Mouse (Mus musculus) limb, embryonic 14.5 days (tissue): ENCODE measurements around the gene Trdmt1. TPM values are rescaled to one million over a fixed set of nuclear protein-coding genes. Genes with fewer than 3 reads are reported as not detected.

ENCODE experiments used
- ATAC-seq: fragments of 200-750 bp; cut with Nextera tagmentation; 2 replicates; pipeline ENCODE4 v1.8.0; 2017; ENCODE audit warnings: low read depth, moderate number of reproducible peaks, moderate TSS enrichment; ENCODE audit not compliant: low FRiP score
- DNase-seq: peaks from one replicate; pipeline ENCODE4 v3.0.0-alpha.2; 2015; ENCODE audit warnings: low spot score
- H3K27ac ChIP-seq: fragments of 300-500 bp; sonication (generic); replicated peaks from 2 replicates; pipeline ENCODE4 v1.5.1; 2014; ENCODE audit warnings: low read depth, mild to moderate bottlenecking, low read length, moderate library complexity, mixed read lengths
- H3K27me3 ChIP-seq: fragments of 300-500 bp; sonication (generic); 2 replicates; pipeline ENCODE4 v1.6.1; 2014; ENCODE audit warnings: low read length, mixed read lengths; ENCODE audit not compliant: control insufficient read depth, insufficient read depth
- H3K36me3 ChIP-seq: fragments of 300-500 bp; sonication (generic); 2 replicates; pipeline ENCODE4 v1.6.1; 2014; ENCODE audit warnings: mild to moderate bottlenecking, low read length, moderate library complexity, mixed read lengths; ENCODE audit not compliant: control insufficient read depth, insufficient read depth
- H3K4me1 ChIP-seq: fragments of 300-500 bp; sonication (generic); 2 replicates; pipeline ENCODE4 v1.6.1; 2014; ENCODE audit warnings: antibody characterized with exemption, low read length, mixed read lengths; ENCODE audit not compliant: control insufficient read depth, insufficient read depth
- H3K4me2 ChIP-seq: fragments of 300-500 bp; sonication (generic); replicated peaks from 2 replicates; pipeline ENCODE4 v1.6.1; 2014; ENCODE audit warnings: low read depth, mild to moderate bottlenecking, low read length, moderate library complexity; ENCODE audit not compliant: severe bottlenecking
- H3K4me3 ChIP-seq: fragments of 300-500 bp; sonication (generic); replicated peaks from 2 replicates; pipeline ENCODE4 v1.5.1; 2014; ENCODE audit warnings: low read length
- H3K9ac ChIP-seq: fragments of 300-500 bp; sonication (generic); 2 replicates; pipeline ENCODE4 v1.6.1; 2014; ENCODE audit warnings: mild to moderate bottlenecking, low read depth, low read length, moderate library complexity; ENCODE audit not compliant: severe bottlenecking
- H3K9me3 ChIP-seq: fragments of 300-500 bp; sonication (generic); 2 replicates; pipeline ENCODE4 v1.6.1; 2016; ENCODE audit warnings: low read length; ENCODE audit not compliant: control insufficient read depth
- POLR2A ChIP-seq: fragments of 200-500 bp; IDR thresholded peaks from 2 replicates; pipeline ENCODE4 v1.8.0; 2012; ENCODE audit warnings: inconsistent platforms, mild to moderate bottlenecking, moderate library complexity, borderline replicate concordance; ENCODE audit not compliant: insufficient read depth, insufficient read length; ENCODE audit errors: extremely low read depth
- WGBS: fragments of 180-500 bp; shearing (Covaris S2); extraction: QIAGEN DNeasy Blood & Tissue Kit; methylation state at CpG from one replicate; pipeline ENCODE4 v1.1.7; 2014; 5-methylcytosine and 5-hydroxymethylcytosine counted together
- polyA plus RNA-seq, 2 experiments: library from polyadenylated mRNA; depleted of rRNA in 1 of 2; stranded (reverse) in 1 of 2; unstranded in 1 of 2; fragments of >200 nt; fragmentation: Nextera tagmentation in 1 of 2; extraction: Ambion mirVana in 1 of 2; gene quantifications; 2 replicates each; pipeline versions ENCODE4 v1.2.1 to v1.2.3; 2012 to 2014

Trdmt1 gene
- polyA plus RNA-seq, 2 experiments, result 9.7 to 13.7 TPM

- Histone ChIP-seq H3K4me2 (no peak overlapping the region), H3K27ac (no peak overlapping the region), H3K9me3 (no peaks in the 10 kb centered on the region), H3K36me3 (no peaks in the 10 kb centered on the region), H3K4me3 (no peak overlapping the region), H3K4me1 (peaks cover 10% of the 10 kb centered on the region; the same call in 1 of the 2 replicates), H3K27me3 (no peaks in the 10 kb centered on the region), H3K9ac (no peak overlapping the region)
- WGBS, result 70% methylated on average over 7 of the region's 7 CpGs
- no peak for TF ChIP-seq POLR2A
- ATAC-seq (no peak), DNase-seq (no peak)
Observed at GRCm38 (mm10) chr2:13499196-13499595, 45.3 kb downstream of the Trdmt1 start.

GRCm38 (mm10) chr2:13496087-13496486, 48.4 kb downstream of the Trdmt1 start:
- H3K9ac ChIP-seq, result no peak overlapping the region
- H3K36me3 ChIP-seq, result no peaks in the 10 kb centered on the region
- H3K4me2 ChIP-seq, result no peak overlapping the region
- 66% methylated on average over 2 of the region's 2 CpGs for whole genome bisulfite sequencing
- no peaks in the 10 kb centered on the region for H3K27me3 ChIP-seq
- no peaks in the 10 kb centered on the region for H3K9me3 ChIP-seq
- peaks cover 10% of the 10 kb centered on the region; the same call in 1 of the 2 replicates for H3K4me1 ChIP-seq
- ATAC-seq (no peak), DNase-seq (no peak)
- no peak overlapping the region for H3K4me3 ChIP-seq
- no peak for TF ChIP-seq POLR2A
- no peak overlapping the region for H3K27ac ChIP-seq

GRCm38 (mm10) chr2:13492927-13493326, 51.5 kb downstream of the Trdmt1 start:
- ATAC-seq (no peak), DNase-seq (no peak)
- no peaks in the 10 kb centered on the region for H3K36me3 ChIP-seq
- H3K27ac ChIP-seq, result no peak overlapping the region
- H3K9me3 ChIP-seq, result no peaks in the 10 kb centered on the region
- H3K9ac ChIP-seq, result no peak overlapping the region
- H3K27me3 ChIP-seq, result no peaks in the 10 kb centered on the region
- no peak overlapping the region for H3K4me3 ChIP-seq
- no peak for TF ChIP-seq POLR2A
- H3K4me1 ChIP-seq, result peaks cover 5% of the 10 kb centered on the region; the same call in 1 of the 2 replicates
- H3K4me2 ChIP-seq, result no peak overlapping the region
- WGBS, result 67% methylated on average over 4 of the region's 4 CpGs

- Histone ChIP-seq H3K27me3 (no peaks in the 10 kb centered on the region), H3K4me1 (no peaks in the 10 kb centered on the region), H3K4me2 (no peak within 1 kb of the TSS), H3K9me3 (no peaks in the 10 kb centered on the region), H3K27ac (no peak within 1 kb of the TSS), H3K36me3 (no peaks in the 10 kb centered on the region), H3K9ac (no peak within 1 kb of the TSS), H3K4me3 (no peak within 1 kb of the TSS)
- ATAC-seq, result no peak
- 55% methylated on average over 8 of the region's 8 CpGs for WGBS
- no peak for TF ChIP-seq POLR2A
- no peak for DNase-seq
Observed at GRCm38 (mm10) chr2:13491734-13492133, 52.7 kb downstream of the Trdmt1 start, which contains the start of gene Cubn. Gene Cubn (minus strand): TSS chr2:13491813.

- no peaks in the 10 kb centered on the region for H3K4me1 ChIP-seq
- no peak for TF ChIP-seq POLR2A
- no peak overlapping the region for H3K4me3 ChIP-seq
- H3K36me3 ChIP-seq, result no peaks in the 10 kb centered on the region
- no peak overlapping the region for H3K4me2 ChIP-seq
- no peaks in the 10 kb centered on the region for H3K9me3 ChIP-seq
- 50% methylated on average over 2 of the region's 2 CpGs for WGBS
- no peak overlapping the region for H3K27ac ChIP-seq
- H3K9ac ChIP-seq, result no peak overlapping the region
- H3K27me3 ChIP-seq, result no peaks in the 10 kb centered on the region
- no peak for DNase-seq
- ATAC-seq, result no peak
Observed at GRCm38 (mm10) chr2:13490480-13490879, 54.0 kb downstream of the Trdmt1 start.

GRCm38 (mm10) chr2:13486470-13486869, 58.0 kb downstream of the Trdmt1 start:
- Histone ChIP-seq H3K27me3 (no peaks in the 10 kb centered on the region), H3K9ac (no peak overlapping the region), H3K36me3 (no peaks in the 10 kb centered on the region), H3K4me2 (no peak overlapping the region), H3K4me3 (no peak overlapping the region), H3K27ac (no peak overlapping the region), H3K4me1 (0 out of 2 replicates have a peak, but pooled peaks cover 9% of the 10 kb centered on the region), H3K9me3 (no peaks in the 10 kb centered on the region)
- no peak for ATAC-seq
- WGBS, result 74% methylated on average over 8 of the region's 8 CpGs
- DNase-seq, result no peak
- no peak for TF ChIP-seq POLR2A
